Mouse (Mus musculus): ENCODE measurements around the gene Trmu. TPM values are rescaled to one million over a fixed set of nuclear protein-coding genes. Genes with fewer than 3 reads are reported as not detected.

The Trmu gene
- total and polyA plus RNA-seq, 2 experiments = 10.1 to 17.0 TPM

- H3K27me3 ChIP-seq (ENCODE audit: control insufficient read depth, insufficient read depth, low read length) = no peaks in the 10 kb centered on the region
- H3K27ac ChIP-seq (replicated peaks; ENCODE audit: insufficient read depth, low read depth, low read length) = no peak overlapping the region
- DNase-seq (ENCODE audit: extremely low read depth, low read depth, low spot score) = no peak
- H3K9ac ChIP-seq (ENCODE audit: low read depth, low read length) = no peak overlapping the region
- H3K79me2 ChIP-seq (ENCODE audit: control insufficient read depth, insufficient read depth, low read length) = 0 out of 2 replicates have a peak, but pooled peaks cover 7% of the 10 kb centered on the region
- peaks cover 17% of the 10 kb centered on the region for H3K36me3 ChIP-seq (ENCODE audit: control insufficient read depth, insufficient read depth, low read length)
- 92% methylated on average over 5 of the region's 5 CpGs for WGBS
- no peak overlapping the region for H3K4me3 ChIP-seq (ENCODE audit: insufficient read depth, low read depth, low read length)
- H3K4me1 ChIP-seq (ENCODE audit: control insufficient read depth, insufficient read depth, low read length) = peaks cover 11% of the 10 kb centered on the region; the same call in 1 of the 2 replicates
- no peak for TF ChIP-seq CTCF (IDR thresholded peaks at IDR 0.05; ENCODE audit: low read depth, low read length)
- TF ChIP-seq POLR2A (IDR thresholded peaks at IDR 0.05; ENCODE audit: extremely low read depth, insufficient read depth, low read length) = no peak
Observed at GRCm38 (mm10) chr15:85836887-85837286, 42.2 kb upstream of the Trmu start.

GRCm38 (mm10) chr15:85840983-85841382, 38.1 kb upstream of the Trmu start:
- TF ChIP-seq POLR2A (IDR thresholded peaks at IDR 0.05; ENCODE audit: extremely low read depth, insufficient read depth, low read length) = no peak
- TF ChIP-seq CTCF (IDR thresholded peaks at IDR 0.05; ENCODE audit: low read depth, low read length) = peak; percentile 79
- DNase-seq (ENCODE audit: extremely low read depth, low read depth, low spot score) = no peak
- H3K4me1 ChIP-seq (ENCODE audit: control insufficient read depth, insufficient read depth, low read length) = 0 out of 2 replicates have a peak, but pooled peaks cover 3% of the 10 kb centered on the region
- 0 out of 2 replicates have a peak, but pooled peaks cover 4% of the 10 kb centered on the region for H3K79me2 ChIP-seq (ENCODE audit: control insufficient read depth, insufficient read depth, low read length)
- H3K9ac ChIP-seq (ENCODE audit: low read depth, low read length) = no peak overlapping the region
- no peak overlapping the region for H3K4me3 ChIP-seq (ENCODE audit: insufficient read depth, low read depth, low read length)
- H3K27me3 ChIP-seq (ENCODE audit: control insufficient read depth, insufficient read depth, low read length) = no peaks in the 10 kb centered on the region
- WGBS = 74% methylated on average over 6 of the region's 6 CpGs
- no peak overlapping the region for H3K27ac ChIP-seq (replicated peaks; ENCODE audit: insufficient read depth, low read depth, low read length)
- H3K36me3 ChIP-seq (ENCODE audit: control insufficient read depth, insufficient read depth, low read length) = peaks cover 21% of the 10 kb centered on the region

GRCm38 (mm10) chr15:85841796-85842360, 37.2 kb upstream of the Trmu start:
- DNase-seq (ENCODE audit: extremely low read depth, low read depth, low spot score) = no peak
- no peak overlapping the region for H3K4me3 ChIP-seq (ENCODE audit: insufficient read depth, low read depth, low read length)
- no peaks in the 10 kb centered on the region for H3K27me3 ChIP-seq (ENCODE audit: control insufficient read depth, insufficient read depth, low read length)
- H3K9ac ChIP-seq (ENCODE audit: low read depth, low read length) = no peak overlapping the region
- H3K4me1 ChIP-seq (ENCODE audit: control insufficient read depth, insufficient read depth, low read length) = 0 out of 2 replicates have a peak, but pooled peaks cover 3% of the 10 kb centered on the region
- H3K79me2 ChIP-seq (ENCODE audit: control insufficient read depth, insufficient read depth, low read length) = 0 out of 2 replicates have a peak, but pooled peaks cover 3% of the 10 kb centered on the region
- no peak overlapping the region for H3K27ac ChIP-seq (replicated peaks; ENCODE audit: insufficient read depth, low read depth, low read length)
- H3K36me3 ChIP-seq (ENCODE audit: control insufficient read depth, insufficient read depth, low read length) = peaks cover 23% of the 10 kb centered on the region
- WGBS = 79% methylated on average over 5 of the region's 5 CpGs
- TF ChIP-seq CTCF (IDR thresholded peaks at IDR 0.05; ENCODE audit: low read depth, low read length) (no peak), POLR2A (IDR thresholded peaks at IDR 0.05; ENCODE audit: extremely low read depth, insufficient read depth, low read length) (no peak)

- Histone ChIP-seq H3K79me2 (ENCODE audit: control insufficient read depth, insufficient read depth, low read length) (0 out of 2 replicates have a peak, but pooled peaks cover 3% of the 10 kb centered on the region), H3K4me3 (ENCODE audit: insufficient read depth, low read depth, low read length) (no peak overlapping the region), H3K9ac (ENCODE audit: low read depth, low read length) (no peak overlapping the region), H3K27ac (replicated peaks; ENCODE audit: insufficient read depth, low read depth, low read length) (no peak overlapping the region), H3K4me1 (ENCODE audit: control insufficient read depth, insufficient read depth, low read length) (0 out of 2 replicates have a peak, but pooled peaks cover 3% of the 10 kb centered on the region), H3K36me3 (ENCODE audit: control insufficient read depth, insufficient read depth, low read length) (peaks cover 25% of the 10 kb centered on the region), H3K27me3 (ENCODE audit: control insufficient read depth, insufficient read depth, low read length) (no peaks in the 10 kb centered on the region)
- TF ChIP-seq POLR2A (IDR thresholded peaks at IDR 0.05; ENCODE audit: extremely low read depth, insufficient read depth, low read length) (no peak), CTCF (IDR thresholded peaks at IDR 0.05; ENCODE audit: low read depth, low read length) (no peak)
- no peak for DNase-seq (ENCODE audit: extremely low read depth, low read depth, low spot score)
Observed at GRCm38 (mm10) chr15:85845071-85845470, 34.0 kb upstream of the Trmu start.

GRCm38 (mm10) chr15:85851656-85852392, 27.3 kb upstream of the Trmu start:
- no peak overlapping the region for H3K27ac ChIP-seq (replicated peaks; ENCODE audit: insufficient read depth, low read depth, low read length)
- H3K79me2 ChIP-seq (ENCODE audit: control insufficient read depth, insufficient read depth, low read length) = no peaks in the 10 kb centered on the region
- peak; percentile 63 for DNase-seq (ENCODE audit: extremely low read depth, low read depth, low spot score)
- peaks cover 9% of the 10 kb centered on the region for H3K4me1 ChIP-seq (ENCODE audit: control insufficient read depth, insufficient read depth, low read length)
- 57% methylated on average over 12 of the region's 12 CpGs for WGBS
- H3K9ac ChIP-seq (ENCODE audit: low read depth, low read length) = no peak overlapping the region
- H3K36me3 ChIP-seq (ENCODE audit: control insufficient read depth, insufficient read depth, low read length) = peaks cover 11% of the 10 kb centered on the region; the same call in 1 of the 2 replicates
- TF ChIP-seq POLR2A (IDR thresholded peaks at IDR 0.05; ENCODE audit: extremely low read depth, insufficient read depth, low read length) (no peak), CTCF (IDR thresholded peaks at IDR 0.05; ENCODE audit: low read depth, low read length) (0 out of 2 replicates have a peak, but pooled peaks have one; percentile 4)
- no peaks in the 10 kb centered on the region for H3K27me3 ChIP-seq (ENCODE audit: control insufficient read depth, insufficient read depth, low read length)
- H3K4me3 ChIP-seq (ENCODE audit: insufficient read depth, low read depth, low read length) = no peak overlapping the region

Data from liver, adult 2 months (tissue).